Mouse (Mus musculus): ENCODE measurements around the gene 1110032A03Rik.

1110032A03Rik gene

GRCm38 (mm10) chr9:50774026-50774462 lies 1.3 kb downstream of the 1110032A03Rik start:
- DNase-seq (ENCODE audit: low spot score): no peak

DNA sequence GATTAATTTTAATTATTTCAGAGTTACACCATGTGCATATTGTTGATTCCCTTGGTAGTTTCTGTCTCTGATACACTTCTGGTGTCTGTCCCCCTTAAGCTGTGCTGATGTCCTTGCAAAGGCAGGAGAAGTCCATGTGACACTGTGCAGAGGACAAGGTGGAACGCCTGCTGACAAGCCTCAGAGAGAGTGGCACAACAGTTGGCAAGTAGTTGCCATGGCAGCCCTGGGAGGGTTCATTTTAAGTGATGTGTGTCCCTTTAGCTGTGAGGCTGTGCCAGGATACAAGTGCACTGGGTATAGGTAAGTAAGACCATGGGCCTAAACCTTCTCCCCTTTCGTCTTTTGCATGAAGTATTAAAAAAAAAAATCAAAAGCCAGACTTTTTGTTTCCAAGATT lies 5.3 kb downstream of the 1110032A03Rik start:
- DNase-seq (ENCODE audit: low spot score): no peak

- peak; percentile 98 for DNase-seq (ENCODE audit: low spot score)
Observed at GRCm38 (mm10) chr9:50768107-50769002, 7.0 kb downstream of the 1110032A03Rik start, which contains the start of gene Fdxacb1. TSS of gene Fdxacb1 (plus strand) at chr9:50768236.

DNA sequence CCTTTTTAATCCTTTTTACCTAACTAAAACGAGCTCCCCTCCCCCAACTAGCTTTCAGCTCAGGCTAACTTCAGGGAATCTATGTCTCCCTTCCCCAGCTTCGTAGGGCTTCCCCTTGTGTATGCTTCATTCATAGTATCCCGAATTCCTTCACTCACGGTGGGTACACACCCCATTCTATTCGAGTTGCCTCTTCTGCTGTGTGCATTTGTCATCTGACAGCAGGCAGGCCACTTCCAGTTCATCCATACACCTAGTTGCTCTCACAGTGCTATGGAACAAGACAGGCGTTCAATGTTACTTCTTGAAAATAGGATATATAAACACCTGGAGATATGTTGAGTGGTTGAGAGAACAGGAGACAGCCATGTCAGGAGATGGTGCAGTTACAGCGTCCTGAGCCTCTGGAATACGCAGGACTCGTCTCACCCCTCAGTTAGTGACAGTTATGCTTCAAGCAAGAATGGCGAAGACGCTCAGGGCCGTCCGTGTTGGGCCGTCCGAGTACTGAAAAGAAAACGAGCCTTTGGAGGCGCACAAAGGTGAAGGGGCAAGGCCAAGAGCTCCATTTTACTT lies 7.7 kb downstream of the 1110032A03Rik start:
- DNase-seq (ENCODE audit: low spot score): no peak

DNA sequence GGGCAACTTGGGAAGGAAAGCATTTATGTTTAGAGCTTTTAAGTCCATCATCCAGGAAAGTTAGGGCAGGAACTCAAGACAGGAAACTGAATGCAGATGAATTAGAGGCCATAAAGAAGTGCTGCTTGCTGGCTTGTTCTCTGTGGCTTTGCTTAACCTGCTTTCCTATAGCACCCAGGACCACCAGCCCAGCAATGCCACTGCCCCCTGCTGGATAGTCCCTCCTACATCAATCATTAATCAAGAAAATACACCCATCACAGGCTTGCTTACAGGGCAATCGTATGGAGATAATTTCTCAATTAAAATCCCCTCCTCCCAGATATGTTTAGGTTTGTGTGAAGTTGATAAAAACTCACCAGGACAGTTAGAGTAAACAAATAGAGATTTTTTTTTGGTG lies 12.0 kb downstream of the 1110032A03Rik start:
- peak; percentile 61 for DNase-seq (ENCODE audit: low spot score)

GRCm38 (mm10) chr9:50761520-50762243 lies 13.6 kb downstream of the 1110032A03Rik start:
- DNase-seq (ENCODE audit: low spot score): no peak

DNA sequence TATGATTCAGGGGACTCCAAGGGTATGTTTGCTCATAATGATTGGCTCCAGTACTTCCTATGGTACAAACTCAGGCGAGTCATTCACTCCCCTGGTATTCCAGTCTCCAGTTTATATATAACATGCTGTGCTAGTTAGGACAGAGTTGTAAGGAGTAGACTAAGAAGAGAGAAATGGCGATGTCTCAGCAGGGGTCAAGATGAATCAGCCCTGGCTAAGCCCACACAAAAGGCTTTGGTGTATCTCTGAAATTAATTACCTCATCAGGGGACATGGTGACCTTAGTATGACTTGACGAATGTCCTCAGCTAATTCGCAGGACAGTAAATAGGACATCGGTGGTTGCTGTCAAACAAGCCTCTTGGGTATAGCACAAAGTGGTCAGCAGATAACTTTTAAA lies 18.6 kb downstream of the 1110032A03Rik start:
- DNase-seq (ENCODE audit: low spot score): no peak

GRCm38 (mm10) chr9:50753947-50754346 lies 21.4 kb downstream of the 1110032A03Rik start:
- no peak for DNase-seq (ENCODE audit: low spot score)

GRCm38 (mm10) chr9:50752784-50753615 lies 22.3 kb downstream of the 1110032A03Rik start:
- DNase-seq (ENCODE audit: low spot score): no peak

- no peak for DNase-seq (ENCODE audit: low spot score)
Observed at GRCm38 (mm10) chr9:50752054-50752602, 23.2 kb downstream of the 1110032A03Rik start, which contains the start of gene Hspb2. TSS of gene Hspb2 (minus strand) at chr9:50752354.

- DNase-seq (ENCODE audit: low spot score): no peak
Observed at GRCm38 (mm10) chr9:50751323-50751722, 24.0 kb downstream of the 1110032A03Rik start, which contains the start of gene Cryab. TSS of gene Cryab (plus strand) at chr9:50751325.

DNA sequence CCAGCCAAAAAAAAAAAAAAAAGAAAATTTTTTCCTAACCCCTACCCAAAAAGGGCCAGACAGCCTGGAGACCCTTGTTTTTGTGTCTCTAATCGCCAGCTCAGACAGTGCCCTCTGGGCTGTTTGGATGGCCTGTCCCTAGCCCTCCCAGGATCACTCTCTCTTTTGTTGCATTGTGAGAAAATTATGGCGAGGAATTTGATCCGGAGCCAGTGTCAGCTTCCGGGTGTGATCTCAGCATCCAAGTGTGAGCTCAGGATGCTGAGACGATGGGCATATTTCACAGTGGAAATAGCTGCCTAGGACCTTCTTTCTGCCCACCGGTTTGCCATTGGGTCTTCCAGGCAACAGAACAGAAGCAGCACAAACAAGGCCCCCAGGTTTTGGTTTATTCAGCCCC lies 24.6 kb downstream of the 1110032A03Rik start:
- no peak for DNase-seq (ENCODE audit: low spot score)

- peak; percentile 70 for DNase-seq (ENCODE audit: low spot score)
Observed at GRCm38 (mm10) chr9:50746214-50746677, 29.1 kb downstream of the 1110032A03Rik start, which contains the start of gene 2310030G06Rik. TSS of gene 2310030G06Rik (minus strand) at chr9:50746536.

DNA sequence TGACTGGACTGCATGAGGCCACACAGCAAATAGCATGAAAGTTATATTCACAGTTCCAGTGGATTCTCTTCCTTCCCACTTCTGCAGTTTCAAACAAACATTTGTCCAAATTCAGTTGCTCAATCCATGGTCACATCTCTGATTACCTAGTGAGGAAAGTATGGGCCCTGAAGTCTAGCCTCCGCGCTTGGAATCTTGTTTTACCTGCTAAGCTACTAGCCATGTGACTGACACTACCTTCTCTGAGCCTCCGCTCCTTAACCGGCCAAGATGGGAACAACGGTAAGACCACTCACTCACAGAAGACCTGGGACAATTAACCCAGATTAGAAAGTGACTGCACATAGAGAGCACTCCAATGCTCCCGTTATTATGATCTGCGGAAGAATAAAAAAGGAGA lies 29.5 kb downstream of the 1110032A03Rik start:
- DNase-seq (ENCODE audit: low spot score): peak; percentile 32

DNA sequence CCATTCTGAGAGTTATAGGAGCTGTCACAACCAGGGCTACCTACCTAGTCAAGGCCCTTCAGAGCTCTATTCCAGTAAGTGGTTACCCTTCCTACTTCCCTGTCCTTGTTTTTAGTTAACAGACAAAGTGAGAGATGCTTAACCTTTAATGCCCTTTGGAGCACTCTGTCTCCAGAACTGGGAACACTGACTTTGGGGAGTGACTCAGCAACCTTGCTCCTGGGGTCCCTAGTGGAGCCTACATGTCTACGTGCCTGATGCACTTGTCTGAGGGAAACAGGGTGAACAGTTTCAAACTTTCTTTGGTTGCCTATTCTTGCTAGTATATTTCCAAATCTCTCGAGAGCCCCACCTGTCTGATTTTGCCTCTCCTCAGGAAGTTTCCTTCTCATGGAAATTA lies 32.6 kb downstream of the 1110032A03Rik start:
- DNase-seq (ENCODE audit: low spot score): no peak

GRCm38 (mm10) chr9:50742261-50742660 lies 33.1 kb downstream of the 1110032A03Rik start:
- no peak for DNase-seq (ENCODE audit: low spot score)

- no peak for DNase-seq (ENCODE audit: low spot score)
Observed at GRCm38 (mm10) chr9:50740867-50741784, 34.2 kb downstream of the 1110032A03Rik start.

- DNase-seq (ENCODE audit: low spot score): peak; percentile 95
Observed at GRCm38 (mm10) chr9:50738914-50739870, 36.1 kb downstream of the 1110032A03Rik start, which contains the start of gene Dixdc1. TSS of gene Dixdc1 (minus strand) at chr9:50739517.

GRCm38 (mm10) chr9:50734989-50735388 lies 40.3 kb downstream of the 1110032A03Rik start:
- peak; percentile 88 for DNase-seq (ENCODE audit: low spot score)

Data from embryo, embryonic 10 days (tissue).